8 mouse cellular contexts compared by ENCODE assay signal in the genomic region with DNA sequence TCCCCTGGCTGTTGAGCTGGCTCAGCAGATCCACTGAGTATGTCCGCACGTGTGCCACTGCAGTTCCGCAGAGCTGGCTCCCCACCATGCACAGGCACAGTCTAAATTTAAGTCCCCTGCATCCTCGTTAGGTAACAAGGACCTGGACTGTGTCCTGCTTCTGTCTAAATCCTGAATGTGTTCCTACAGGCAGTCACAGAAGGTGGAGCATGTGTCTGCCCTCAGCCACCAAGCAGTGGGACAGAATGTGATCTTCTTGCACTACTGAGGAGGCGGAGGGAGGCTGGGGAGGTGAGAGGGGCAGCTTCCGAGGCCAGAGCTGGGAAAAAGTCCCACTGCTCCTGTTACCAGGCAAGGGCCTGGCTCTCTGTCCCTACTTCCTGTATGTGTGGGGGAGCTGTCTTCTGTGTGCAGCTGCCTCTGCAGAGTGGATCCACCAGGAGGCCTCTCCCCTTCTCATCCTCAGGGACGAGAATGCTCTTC. TPM values are rescaled to one million over a fixed set of nuclear protein-coding genes. Genes with fewer than 3 reads are reported as not detected.
DNase-seq lines count a peak whose midpoint lies in the region; ATAC-seq lines count a peak whose summit lies in the region.

No protein-coding gene starts in this region.

- H3K27me3 ChIP-seq in limb, embryonic 12.5 days: 0 out of 2 replicates have a peak, but pooled peaks cover 7% of the 10 kb centered on the region

- H3K4me2 ChIP-seq in limb, embryonic 12.5 days: no peak overlapping the region

- H3K9ac ChIP-seq in limb, embryonic 12.5 days (replicated peaks): no peak overlapping the region

- peak overlapping the region; percentile 50 for H3K27ac ChIP-seq in limb, embryonic 12.5 days

- peaks cover 30% of the 10 kb centered on the region for H3K4me1 ChIP-seq in limb, embryonic 12.5 days (replicated peaks)

- no peak for ATAC-seq in limb, embryonic 12.5 days (ENCODE audit: insufficient number of reproducible peaks, insufficient read depth, low FRiP score, low TSS enrichment, low read depth)
- ATAC-seq in megakaryocyte-erythroid progenitor cell, adult 5-6 weeks (replicated peaks; ENCODE audit: low FRiP score, low TSS enrichment, poor library complexity, severe bottlenecking): no peak

- no peak overlapping the region for H3K4me3 ChIP-seq in limb, embryonic 12.5 days (replicated peaks)

- peak; percentile 51 to 58 for DNase-seq in frontal cortex, adult 2 months (ENCODE audit: extremely low spot score in 1 of 2, low spot score in 1 of 2)
- no peak for DNase-seq in frontal cortex, postnatal 25 days (ENCODE audit: low spot score in 2 of 2)
- peak; percentile 88 for DNase-seq in cerebellum, adult 11-12 months
- DNase-seq in heart, adult 9 months (ENCODE audit: low spot score in 2 of 2): peak; percentile 78 to 81
- no peak for DNase-seq in adrenal gland, postnatal 4 days (ENCODE audit: low spot score in 2 of 2)
- DNase-seq in spleen, postnatal 4 days (ENCODE audit: low spot score in 2 of 2): no peak

- H3K9me3 ChIP-seq in limb, embryonic 12.5 days: no peaks in the 10 kb centered on the region

- 55% methylated on average over 7 of the region's 7 CpGs for WGBS in limb, embryonic 12.5 days

- no peaks in the 10 kb centered on the region for H3K36me3 ChIP-seq in limb, embryonic 12.5 days

RNA-seq across cellular contexts. Expression of a gene that starts 57.1 kb away (rescaled TPM):
- polyA plus RNA-seq in frontal cortex, adult 2 months (2012; rRNA removed): 75.4 and 82.3 TPM in 2 replicates
- 24.6 and 26.7 TPM in 2 replicates for polyA plus RNA-seq in limb, embryonic 12.5 days (2016; fragmentation: Nextera tagmentation; extraction: Ambion mirVana)
- 10 to 100 TPM; 44.2 to 46.2 TPM for total RNA-seq in adrenal gland, postnatal 4 days (2021)
- 16.9 and 47.2 TPM in 2 replicates for total RNA-seq in megakaryocyte-erythroid progenitor cell, adult 5-6 weeks (2014; fragmentation: Nextera tagmentation)
- 30.6 and 44.0 TPM in 2 replicates for total RNA-seq in megakaryocyte-erythroid progenitor cell, adult 5-6 weeks (2017)

Comparison
In these comparisons a context has a peak if more than half of its experiments do, and no peak if none do; other contexts are left out.
1. DNase-seq: peak in frontal cortex, adult 2 months (2 of 2), cerebellum, adult 11-12 months (single experiment) and heart, adult 9 months (2 of 2); none in frontal cortex, postnatal 25 days (0 of 2), adrenal gland, postnatal 4 days (0 of 2) and spleen, postnatal 4 days (0 of 2).